Mouse (Mus musculus): Measurements from ENCODE around the gene Eif2b4. TPM values are rescaled to one million over a fixed set of nuclear protein-coding genes. Genes with fewer than 3 reads are reported as not detected.

The Eif2b4 gene
- 74.5 and 76.8 TPM in 2 replicates for total RNA-seq (2012; rRNA removed)

- H3K9me3 ChIP-seq (ENCODE audit: control insufficient read depth, insufficient read depth, low read depth, low read length), result no peaks in the 10 kb centered on the region
- peaks cover 8 to 9% of the 10 kb centered on the region in 2 experiments for H3K4me1 ChIP-seq (ENCODE audit: control insufficient read depth in 2 of 2, insufficient read depth in 2 of 2, low read length in 2 of 2, poor library complexity in 1 of 2)
- H3K27ac ChIP-seq (ENCODE audit: insufficient read depth, low read depth, low read length, poor library complexity, severe bottlenecking), result peak within 1 kb of the TSS; percentile 41
- TF ChIP-seq CHD2 (IDR thresholded peaks at IDR 0.05; ENCODE audit: low read depth, low read length), result no peak
- no peak for TF ChIP-seq ZNF384 (IDR thresholded peaks at IDR 0.05; ENCODE audit: low read depth, low read length)
- TF ChIP-seq MAFK (IDR thresholded peaks at IDR 0.05; ENCODE audit: insufficient read depth, low read depth, low read length), result no peak
- TF ChIP-seq HCFC1 (IDR thresholded peaks at IDR 0.05; ENCODE audit: borderline replicate concordance, insufficient read depth, low read length), result peak; percentile 100
- no peak for TF ChIP-seq ZC3H11A (IDR thresholded peaks at IDR 0.05; ENCODE audit: borderline replicate concordance, low read depth, low read length)
- peak within 1 kb of the TSS; percentile 76 to 92 for H3K4me3 ChIP-seq (ENCODE audit: insufficient read depth in 1 of 2, low read depth in 1 of 2, low read length in 2 of 2, poor library complexity in 1 of 2, severe bottlenecking in 1 of 2)
- peaks cover 45% of the 10 kb centered on the region for H3K36me3 ChIP-seq (ENCODE audit: control insufficient read depth, insufficient read depth, low read length, poor library complexity, severe bottlenecking)
- peak; percentile 97 for DNase-seq (ENCODE audit: low read depth, low spot score)
- peak within 1 kb of the TSS; percentile 85 for H3K9ac ChIP-seq (ENCODE audit: insufficient read depth, low read depth, low read length, poor library complexity, severe bottlenecking)
- in situ Hi-C loops (cut with MboI; ENCODE audit: low sequenced_read_pairs in 2 of 2, unreplicated experiment in 2 of 2), result no loop called here
Measured at GRCm38 (mm10) chr5:31192939-31193630, at the start of gene Eif2b4, which contains the start of gene Snx17. Gene Eif2b4 (minus strand): TSS chr5:31193430. Gene Snx17 (plus strand): TSS chr5:31193227.

GRCm38 (mm10) chr5:31242191-31242590 is 49.0 kb upstream of the Eif2b4 start:
- Histone ChIP-seq H3K27ac (ENCODE audit: insufficient read depth, low read depth, low read length, poor library complexity, severe bottlenecking) (no peak overlapping the region), H3K9ac (ENCODE audit: insufficient read depth, low read depth, low read length, poor library complexity, severe bottlenecking) (no peak overlapping the region), H3K36me3 (ENCODE audit: control insufficient read depth, insufficient read depth, low read length, poor library complexity, severe bottlenecking) (peaks cover 4% of the 10 kb centered on the region), H3K4me1 (ENCODE audit: control insufficient read depth in 2 of 2, insufficient read depth in 2 of 2, low read length in 2 of 2, poor library complexity in 1 of 2) (peaks cover 0 to 4% of the 10 kb centered on the region in 2 experiments; a peak in 1 of 4 replicates), H3K9me3 (ENCODE audit: control insufficient read depth, insufficient read depth, low read depth, low read length) (no peaks in the 10 kb centered on the region), H3K4me3 (ENCODE audit: insufficient read depth in 1 of 2, low read depth in 1 of 2, low read length in 2 of 2, poor library complexity in 1 of 2, severe bottlenecking in 1 of 2) (peak overlapping the region in 1 of 2 experiments; percentile 93; a peak in 2 of 4 replicates)
- TF ChIP-seq HCFC1 (IDR thresholded peaks at IDR 0.05; ENCODE audit: borderline replicate concordance, insufficient read depth, low read length), result no peak
- TF ChIP-seq ZNF384 (IDR thresholded peaks at IDR 0.05; ENCODE audit: low read depth, low read length), result no peak
- TF ChIP-seq MAFK (IDR thresholded peaks at IDR 0.05; ENCODE audit: insufficient read depth, low read depth, low read length), result no peak
- TF ChIP-seq CHD2 (IDR thresholded peaks at IDR 0.05; ENCODE audit: low read depth, low read length), result no peak
- no peak for TF ChIP-seq ZC3H11A (IDR thresholded peaks at IDR 0.05; ENCODE audit: borderline replicate concordance, low read depth, low read length)
- DNase-seq (ENCODE audit: low read depth, low spot score), result no peak
- in situ Hi-C loops (cut with MboI; ENCODE audit: low sequenced_read_pairs in 2 of 2, unreplicated experiment in 2 of 2), result no loop called here

- no peak for TF ChIP-seq CHD2 (IDR thresholded peaks at IDR 0.05; ENCODE audit: low read depth, low read length)
- H3K36me3 ChIP-seq (ENCODE audit: control insufficient read depth, insufficient read depth, low read length, poor library complexity, severe bottlenecking), result peaks cover 4% of the 10 kb centered on the region
- H3K9me3 ChIP-seq (ENCODE audit: control insufficient read depth, insufficient read depth, low read depth, low read length), result no peaks in the 10 kb centered on the region
- peaks cover 0 to 4% of the 10 kb centered on the region in 2 experiments; a peak in 1 of 4 replicates for H3K4me1 ChIP-seq (ENCODE audit: control insufficient read depth in 2 of 2, insufficient read depth in 2 of 2, low read length in 2 of 2, poor library complexity in 1 of 2)
- DNase-seq (ENCODE audit: low read depth, low spot score), result no peak
- in situ Hi-C loops (cut with MboI; ENCODE audit: low sequenced_read_pairs in 2 of 2, unreplicated experiment in 2 of 2), result no loop called here
- H3K9ac ChIP-seq (ENCODE audit: insufficient read depth, low read depth, low read length, poor library complexity, severe bottlenecking), result peak overlapping the region; percentile 61; the same call in 1 of the 2 replicates
- H3K27ac ChIP-seq (ENCODE audit: insufficient read depth, low read depth, low read length, poor library complexity, severe bottlenecking), result no peak overlapping the region
- peak overlapping the region; percentile 75 to 93 for H3K4me3 ChIP-seq (ENCODE audit: insufficient read depth in 1 of 2, low read depth in 1 of 2, low read length in 2 of 2, poor library complexity in 1 of 2, severe bottlenecking in 1 of 2)
Measured at GRCm38 (mm10) chr5:31241522-31242034, 48.3 kb upstream of the Eif2b4 start.

GRCm38 (mm10) chr5:31240637-31241521 is 47.6 kb upstream of the Eif2b4 start, which contains the start of the genes Nrbp1 and Gm9970:
Gene Nrbp1 (plus strand): TSS chr5:31240864.
Gene Gm9970 (minus strand): TSS chr5:31241232.
- peak; percentile 89 for DNase-seq (ENCODE audit: low read depth, low spot score)
- Histone ChIP-seq H3K4me1 (ENCODE audit: control insufficient read depth in 2 of 2, insufficient read depth in 2 of 2, low read length in 2 of 2, poor library complexity in 1 of 2) (peaks cover 0 to 4% of the 10 kb centered on the region in 2 experiments; a peak in 1 of 4 replicates), H3K36me3 (ENCODE audit: control insufficient read depth, insufficient read depth, low read length, poor library complexity, severe bottlenecking) (peaks cover 4% of the 10 kb centered on the region), H3K27ac (ENCODE audit: insufficient read depth, low read depth, low read length, poor library complexity, severe bottlenecking) (peak within 1 kb of the TSS; percentile 20; the same call in 1 of the 2 replicates), H3K9me3 (ENCODE audit: control insufficient read depth, insufficient read depth, low read depth, low read length) (no peaks in the 10 kb centered on the region), H3K4me3 (ENCODE audit: insufficient read depth in 1 of 2, low read depth in 1 of 2, low read length in 2 of 2, poor library complexity in 1 of 2, severe bottlenecking in 1 of 2) (peak within 1 kb of the TSS; percentile 75 to 93), H3K9ac (ENCODE audit: insufficient read depth, low read depth, low read length, poor library complexity, severe bottlenecking) (peak within 1 kb of the TSS; percentile 77)
- TF ChIP-seq MAFK (IDR thresholded peaks at IDR 0.05; ENCODE audit: insufficient read depth, low read depth, low read length) (no peak), HCFC1 (IDR thresholded peaks at IDR 0.05; ENCODE audit: borderline replicate concordance, insufficient read depth, low read length) (0 out of 2 replicates have a peak, but pooled peaks have one; percentile 33), CHD2 (IDR thresholded peaks at IDR 0.05; ENCODE audit: low read depth, low read length) (no peak)
- in situ Hi-C loops (cut with MboI; ENCODE audit: low sequenced_read_pairs in 2 of 2, unreplicated experiment in 2 of 2), result no loop called here

Data from ES-E14 (cell line).